Mouse (Mus musculus) CH12.LX (cell line): Measurements from ENCODE around the gene Ccdc137. TPM values are rescaled to one million over a fixed set of nuclear protein-coding genes. Genes with fewer than 3 reads are reported as not detected.
A peak's percentile ranks its signal among the peaks of the same experiment; 100 is the strongest.

Experiments used
- DNase-seq: peaks from one replicate; pipeline ENCODE4 v3.0.0-alpha.2; 2013; ENCODE audit errors: extremely low read depth
- H3K27ac ChIP-seq: 2 replicates; pipeline ENCODE4 v1.5.1; 2012; ENCODE audit warnings: low read depth, mild to moderate bottlenecking, control low read depth, moderate library complexity; ENCODE audit not compliant: insufficient read depth
- H3K27me3 ChIP-seq: replicated peaks from 2 replicates; pipeline ENCODE3; 2012; ENCODE audit warnings: inconsistent platforms
- H3K36me3 ChIP-seq, 2 experiments: replicated peaks in 1 of 2; 2 replicates each; pipeline versions ENCODE3 to v1.6.1; 2012; ENCODE audit warnings: inconsistent platforms in 1 of 2, low read length in 1 of 2, mild to moderate bottlenecking in 1 of 2, mixed read lengths in 1 of 2, moderate library complexity in 1 of 2; ENCODE audit not compliant: control insufficient read depth in 1 of 2, insufficient read depth in 1 of 2
- H3K4me1 ChIP-seq, 2 experiments: 2 replicates each; pipeline ENCODE4 v1.6.1; 2012; ENCODE audit warnings: inconsistent platforms in 1 of 2, moderate library complexity in 1 of 2; ENCODE audit not compliant: insufficient read depth in 2 of 2, control insufficient read depth in 1 of 2
- H3K4me2 ChIP-seq: 2 replicates; pipeline ENCODE4 v1.6.1; 2012; ENCODE audit warnings: low read depth, mild to moderate bottlenecking, control low read depth; ENCODE audit not compliant: poor library complexity, insufficient read depth, severe bottlenecking
- H3K4me3 ChIP-seq, 3 experiments: fragments of 150-350 bp in 1 of 3; sonication (generic) in 1 of 3; replicated peaks in 1 of 3; 2 replicates each; pipeline versions ENCODE3 to v1.5.1; 2011 to 2012; ENCODE audit warnings: low read depth in 2 of 3, low read length in 2 of 3, mild to moderate bottlenecking in 2 of 3, moderate library complexity in 2 of 3, control low read depth in 1 of 3, improper control_type of control experiment in 1 of 3, inconsistent platforms in 1 of 3, mixed read lengths in 1 of 3; ENCODE audit not compliant: poor library complexity in 1 of 3
- H3K79me2 ChIP-seq: replicated peaks from 2 replicates; pipeline ENCODE4 v1.6.1; 2012; ENCODE audit warnings: mild to moderate bottlenecking, moderate library complexity; ENCODE audit not compliant: control insufficient read depth, poor library complexity, insufficient read depth, severe bottlenecking; ENCODE audit errors: extremely low read depth
- H3K9ac ChIP-seq: 2 replicates; pipeline ENCODE4 v1.6.1; 2012; ENCODE audit warnings: low read depth, mild to moderate bottlenecking, control low read depth, moderate library complexity; ENCODE audit not compliant: insufficient read depth
- H3K9me3 ChIP-seq: replicated peaks from 2 replicates; pipeline ENCODE3; 2012; ENCODE audit warnings: low read length, inconsistent platforms, mixed read lengths
- BHLHE40 ChIP-seq: IDR thresholded peaks from 2 replicates; pipeline ENCODE4 v1.6.1; 2011; ENCODE audit warnings: mild to moderate bottlenecking, low read depth, low read length, improper control_type of control experiment
- CHD1 ChIP-seq: IDR thresholded peaks from 2 replicates; pipeline ENCODE4 v1.6.1; 2012; ENCODE audit warnings: low read depth, low read length, improper control_type of control experiment, inconsistent platforms
- CTCF ChIP-seq, 2 experiments: IDR thresholded peaks in 1 of 2; conservative IDR thresholded peaks in 1 of 2; 2 replicates each; pipeline ENCODE4 v1.5.1; 2011 to 2012; ENCODE audit warnings: low read depth in 2 of 2, low read length in 2 of 2, improper control_type of control experiment in 1 of 2, inconsistent platforms in 1 of 2, mild to moderate bottlenecking in 1 of 2, moderate library complexity in 1 of 2
- E2F4 ChIP-seq: IDR thresholded peaks from 2 replicates; pipeline ENCODE4 v1.6.1; 2011; ENCODE audit warnings: low read depth, low read length, improper control_type of control experiment; ENCODE audit not compliant: insufficient replicate concordance
- ELF1 ChIP-seq: IDR thresholded peaks from 2 replicates; pipeline ENCODE4 v1.6.1; 2014; ENCODE audit warnings: low read depth, mild to moderate bottlenecking, inconsistent platforms, low read length, improper control_type of control experiment
- HCFC1 ChIP-seq: IDR thresholded peaks from 2 replicates; pipeline ENCODE4 v1.6.1; 2012; ENCODE audit warnings: low read depth, mild to moderate bottlenecking, inconsistent platforms, low read length, improper control_type of control experiment
- IRF4 ChIP-seq: IDR thresholded peaks from 2 replicates; pipeline ENCODE4 v1.6.1; 2014; ENCODE audit warnings: low read depth, mild to moderate bottlenecking, inconsistent platforms, low read length, improper control_type of control experiment
- JUN ChIP-seq: IDR thresholded peaks from 2 replicates; pipeline ENCODE4 v1.6.1; 2011; ENCODE audit warnings: low read depth, mild to moderate bottlenecking, low read length, improper control_type of control experiment, moderate library complexity; ENCODE audit not compliant: insufficient read depth
- JUND ChIP-seq: conservative IDR thresholded peaks from 2 replicates; pipeline ENCODE4 v1.6.1; 2011; ENCODE audit warnings: low read depth, low read length, improper control_type of control experiment
- KAT2A ChIP-seq: IDR thresholded peaks from 2 replicates; pipeline ENCODE4 v1.6.1; 2012; ENCODE audit warnings: low read length, improper control_type of control experiment, inconsistent platforms; ENCODE audit not compliant: insufficient replicate concordance
- MAFK ChIP-seq: IDR thresholded peaks from 2 replicates; pipeline ENCODE4 v1.6.1; 2011; ENCODE audit warnings: low read length, improper control_type of control experiment; ENCODE audit not compliant: insufficient replicate concordance
- MAZ ChIP-seq: IDR thresholded peaks from 2 replicates; pipeline ENCODE4 v1.6.1; 2012; ENCODE audit warnings: low read depth, mild to moderate bottlenecking, inconsistent platforms, low read length, improper control_type of control experiment, moderate library complexity
- MYC ChIP-seq: IDR thresholded peaks from 2 replicates; pipeline ENCODE4 v1.6.1; 2011; ENCODE audit warnings: low read depth, mild to moderate bottlenecking, improper control_type of control experiment, low read length
- NELFE ChIP-seq: IDR thresholded peaks from 2 replicates; pipeline ENCODE4 v1.6.1; 2011; ENCODE audit warnings: low read depth, low read length, improper control_type of control experiment
- POLR2A ChIP-seq: IDR thresholded peaks from 2 replicates; pipeline ENCODE4 v1.6.1; 2011; ENCODE audit warnings: low read depth, mild to moderate bottlenecking, improper control_type of control experiment, low read length
- POLR2AphosphoS2 ChIP-seq: IDR thresholded peaks from 2 replicates; pipeline ENCODE4 v1.6.1; 2011; ENCODE audit warnings: low read depth, low read length, improper control_type of control experiment
- RAD21 ChIP-seq: IDR thresholded peaks from 2 replicates; pipeline ENCODE4 v1.6.1; 2011; ENCODE audit warnings: low read depth, mild to moderate bottlenecking, low read length, improper control_type of control experiment, moderate library complexity
- RCOR1 ChIP-seq: conservative IDR thresholded peaks from 2 replicates; pipeline ENCODE4 v1.6.1; 2012; ENCODE audit warnings: low read depth, mild to moderate bottlenecking, inconsistent platforms, low read length, improper control_type of control experiment
- SIN3A ChIP-seq: IDR thresholded peaks from 2 replicates; pipeline ENCODE4 v1.6.1; 2012; ENCODE audit warnings: low read length, improper control_type of control experiment, inconsistent platforms
- SMC3 ChIP-seq: IDR thresholded peaks from 2 replicates; pipeline ENCODE4 v1.6.1; 2011; ENCODE audit warnings: low read depth, low read length, improper control_type of control experiment
- TBP ChIP-seq: conservative IDR thresholded peaks from 2 replicates; pipeline ENCODE4 v1.6.1; 2011; ENCODE audit warnings: low read depth, low read length, improper control_type of control experiment
- TCF12 ChIP-seq: IDR thresholded peaks from 2 replicates; pipeline ENCODE4 v1.6.1; 2014; ENCODE audit warnings: low read depth, mild to moderate bottlenecking, inconsistent platforms, low read length, improper control_type of control experiment
- UBTF ChIP-seq: IDR thresholded peaks from 2 replicates; pipeline ENCODE4 v1.6.1; 2012; ENCODE audit warnings: low read depth, mild to moderate bottlenecking, inconsistent platforms, low read length, improper control_type of control experiment, moderate library complexity
- ZC3H11A ChIP-seq: IDR thresholded peaks from 2 replicates; pipeline ENCODE4 v1.6.1; 2012; ENCODE audit warnings: low read depth, mild to moderate bottlenecking, inconsistent platforms, low read length, improper control_type of control experiment
- ZKSCAN1 ChIP-seq: IDR thresholded peaks from 2 replicates; pipeline ENCODE4 v1.6.1; 2012; ENCODE audit warnings: low read depth, inconsistent platforms, low read length, improper control_type of control experiment, borderline replicate concordance
- ZMIZ1 ChIP-seq: IDR thresholded peaks from 2 replicates; pipeline ENCODE4 v1.6.1; 2012; ENCODE audit warnings: low read depth, mild to moderate bottlenecking, inconsistent platforms, low read length, improper control_type of control experiment
- ZNF384 ChIP-seq: IDR thresholded peaks from 2 replicates; pipeline ENCODE4 v1.6.1; 2012; ENCODE audit warnings: low read depth, low read length, improper control_type of control experiment, inconsistent platforms
- dilution Hi-C: fragments of 300-500 bp; cut with MboI; formaldehyde crosslinking; loops from 2 replicates; pipeline ENCODE4 v1.14.3; 2020; ENCODE audit warnings: low sequenced_read_pairs; ENCODE audit not compliant: extremely low pct_unique_long_range_greater_than_20kb, extremely low pct_ligation_motif_present
- in situ Hi-C: fragments of 300-500 bp; cut with MboI; formaldehyde crosslinking; loops from 3 replicates; pipeline ENCODE4 v1.14.3; 2019; ENCODE audit warnings: low sequenced_read_pairs, low pct_ligation_motif_present, low pct_unique_long_range_greater_than_20kb, mixed read lengths
- polyA plus RNA-seq: library from polyadenylated mRNA; unstranded; fragments of >175 nt; gene quantifications from 2 replicates; pipeline ENCODE4 v1.2.1, GENCODE M21; 2012; ENCODE audit warnings: low read depth; ENCODE audit not compliant: insufficient read length
- total RNA-seq, 2 experiments: library from RNA; depleted of rRNA; stranded (reverse); fragments of 300-350 nt in 1 of 2; fragments of >200 nt in 1 of 2; gene quantifications; 2 replicates each; pipeline ENCODE4 v1.2.3; 2012 to 2014

Gene Ccdc137
- total and polyA plus RNA-seq, 3 experiments: 30.1 to 104 (median 61.1) TPM

DNA sequence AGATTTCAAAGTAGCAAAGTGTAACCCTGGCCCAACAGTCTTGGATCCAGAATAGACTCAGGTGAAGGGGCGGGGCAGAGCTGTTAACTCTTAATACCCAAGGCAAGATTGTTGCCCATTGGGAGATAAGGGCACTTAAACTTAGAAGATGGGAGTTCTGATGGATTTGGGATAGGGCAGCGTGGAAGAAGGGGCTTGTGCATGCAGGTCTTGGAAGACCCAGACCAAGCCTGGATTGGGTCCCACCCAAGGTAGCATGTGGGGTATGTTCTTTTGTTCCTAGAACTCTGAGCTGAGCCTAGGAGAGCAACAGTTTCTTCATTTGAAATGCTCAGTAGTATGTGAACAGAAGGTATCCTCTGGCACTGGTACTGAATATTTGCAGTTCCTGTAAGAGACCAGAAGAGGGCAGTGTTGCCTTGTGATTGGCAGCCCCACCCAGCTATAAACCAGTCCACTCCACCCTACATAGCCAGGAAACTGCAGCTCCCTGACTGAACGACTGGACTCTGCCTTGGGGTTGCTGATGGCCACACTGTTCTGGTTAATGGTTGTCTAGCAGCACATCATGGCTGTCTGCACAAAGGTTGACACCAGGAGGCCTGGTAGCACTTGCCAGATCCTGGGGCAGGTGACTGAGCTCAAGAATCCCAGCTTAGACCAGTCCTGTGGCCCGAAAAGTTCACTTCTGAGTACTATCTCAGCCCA, 31.3 kb downstream of the Ccdc137 start:
- Histone ChIP-seq H3K36me3 (peaks cover 37 to 63% of the 10 kb centered on the region in 2 experiments), H3K4me3 (no peak overlapping the region), H3K27ac (no peak overlapping the region), H3K4me1 (peaks cover 21 to 54% of the 10 kb centered on the region in 2 experiments), H3K9ac (no peak overlapping the region), H3K27me3 (no peaks in the 10 kb centered on the region), H3K4me2 (no peak overlapping the region), H3K79me2 (peaks cover 29% of the 10 kb centered on the region), H3K9me3 (no peaks in the 10 kb centered on the region)
- peak; percentile 91 for DNase-seq
- in situ Hi-C loops: loop anchor here (5.0 kb wide), 1 partner anchor 73 kb away; no protein-coding TSS in a partner anchor
- TF ChIP-seq MAZ (0 out of 2 replicates have a peak, but pooled peaks have one; percentile 72), IRF4 (peak; percentile 49; the same call in 1 of the 2 replicates), ELF1 (peak; percentile 53), NELFE (no peak; the same call in 1 of the 2 replicates), KAT2A (no peak), POLR2AphosphoS2 (no peak), HCFC1 (0 out of 2 replicates have a peak, but pooled peaks have one; percentile 31), ZMIZ1 (peak; percentile 8; the same call in 1 of the 2 replicates), E2F4 (no peak), JUN (no peak), ZNF384 (no peak), TBP (no peak), POLR2A (peak; percentile 45; the same call in 1 of the 2 replicates), MAFK (no peak), RCOR1 (no peak), ZC3H11A (peak; percentile 39; the same call in 1 of the 2 replicates), CTCF (conservative IDR thresholded peaks at IDR 0.05 in 1 of 2, IDR thresholded peaks at IDR 0.05 in 1 of 2; ENCODE audit: low read depth in 2 of 2, low read length in 2 of 2) (peak; percentile 94 to 99), TCF12 (0 out of 2 replicates have a peak, but pooled peaks have one; percentile 13), JUND (no peak; the same call in 1 of the 2 replicates), ZKSCAN1 (no peak), SMC3 (peak; percentile 67), BHLHE40 (0 out of 2 replicates have a peak, but pooled peaks have one; percentile 11), RAD21 (peak; percentile 89), UBTF (no peak), MYC (no peak), SIN3A (peak; percentile 66), CHD1 (no peak)
- dilution Hi-C loops: no loop called here
